Mouse (Mus musculus) liver, embryonic 14.5 days (tissue): Measurements from ENCODE around the gene Astn2.

Experiments
- CTCF ChIP-seq: IDR thresholded peaks from 2 replicates; pipeline ENCODE4 v1.5.1; 2016; ENCODE audit warnings: antibody characterized with exemption, low read depth, control low read depth
- EP300 ChIP-seq: IDR thresholded peaks from 2 replicates; pipeline ENCODE4 v1.6.1; 2016; ENCODE audit warnings: antibody characterized with exemption, low read depth

GRCm38 (mm10) chr4:65530901-65531300, 873.5 kb downstream of the Astn2 start:
- TF ChIP-seq EP300 = no peak
- no peak for TF ChIP-seq CTCF
